Mouse (Mus musculus) hindbrain, embryonic 15.5 days (tissue): ENCODE measurements around the gene Itih2. TPM values are rescaled to one million over a fixed set of nuclear protein-coding genes. Genes with fewer than 3 reads are reported as not detected.
A peak's percentile ranks its signal among the peaks of the same experiment; 100 is the strongest.

ENCODE experiments used
- ATAC-seq: fragments of 200-750 bp; cut with Nextera tagmentation; 2 replicates; pipeline ENCODE4 v1.8.0; 2017; ENCODE audit warnings: low read depth, moderate number of reproducible peaks, moderate TSS enrichment; ENCODE audit not compliant: low FRiP score
- H3K27ac ChIP-seq: fragments of 300-500 bp; sonication (generic); replicated peaks from 2 replicates; pipeline ENCODE4 v1.5.1; 2015; ENCODE audit warnings: mild to moderate bottlenecking, inconsistent platforms
- H3K27me3 ChIP-seq: fragments of 300-500 bp; sonication (generic); 2 replicates; pipeline ENCODE4 v1.6.1; 2015; ENCODE audit warnings: control low read depth, inconsistent platforms
- H3K36me3 ChIP-seq: fragments of 300-500 bp; sonication (generic); 2 replicates; pipeline ENCODE4 v1.6.1; 2015; ENCODE audit warnings: control low read depth, inconsistent platforms
- H3K4me1 ChIP-seq: fragments of 300-500 bp; sonication (generic); replicated peaks from 2 replicates; pipeline ENCODE4 v1.6.1; 2015; ENCODE audit warnings: control low read depth, inconsistent platforms
- H3K4me2 ChIP-seq: fragments of 300-500 bp; sonication (generic); 2 replicates; pipeline ENCODE4 v1.6.1; 2015; ENCODE audit warnings: moderate library complexity, mild to moderate bottlenecking, inconsistent platforms
- H3K4me3 ChIP-seq: fragments of 300-500 bp; sonication (generic); 2 replicates; pipeline ENCODE4 v1.5.1; 2015; ENCODE audit warnings: mild to moderate bottlenecking, inconsistent platforms
- H3K9ac ChIP-seq: fragments of 300-500 bp; sonication (generic); 2 replicates; pipeline ENCODE4 v1.6.1; 2015; ENCODE audit warnings: inconsistent platforms
- H3K9me3 ChIP-seq: fragments of 300-500 bp; sonication (generic); 2 replicates; pipeline ENCODE4 v1.6.1; 2016; ENCODE audit warnings: control low read depth, inconsistent platforms
- WGBS: fragments of 180-500 bp; shearing (Covaris S2); methylation state at CpG from one replicate; pipeline ENCODE4 v1.1.7; 2015; 5-methylcytosine and 5-hydroxymethylcytosine counted together
- polyA plus RNA-seq: library from polyadenylated mRNA; unstranded; fragments of >200 nt; fragmentation: Nextera tagmentation; extraction: Ambion mirVana; gene quantifications from 2 replicates; pipeline ENCODE4 v1.2.1, GENCODE M21; 2015

Gene Itih2
- polyA plus RNA-seq, 1 experiment from 2014 or later = 3.4 TPM

DNA sequence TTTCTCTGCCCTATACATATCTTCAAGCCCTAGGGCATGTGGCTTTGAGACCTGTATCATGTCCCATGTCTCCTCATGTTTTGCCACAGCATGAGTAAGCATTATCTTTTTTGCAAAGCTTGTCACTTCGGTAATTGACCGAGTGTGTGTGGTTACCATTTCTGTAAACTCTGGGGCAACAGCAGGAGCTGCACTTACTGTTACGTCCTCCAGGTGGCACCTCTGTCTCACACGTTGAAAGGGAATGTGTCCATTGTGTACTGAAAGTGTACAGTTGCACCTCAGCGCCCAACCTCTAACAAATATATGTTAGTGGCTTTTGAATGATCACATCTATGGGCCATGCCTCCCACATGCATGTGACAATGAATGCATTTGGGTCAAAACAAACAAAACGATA, 30.0 kb downstream of the Itih2 start:
- no peaks in the 10 kb centered on the region for H3K9me3 ChIP-seq
- ATAC-seq = 0 out of 2 replicates have a peak, but pooled peaks have one; percentile 52

DNA sequence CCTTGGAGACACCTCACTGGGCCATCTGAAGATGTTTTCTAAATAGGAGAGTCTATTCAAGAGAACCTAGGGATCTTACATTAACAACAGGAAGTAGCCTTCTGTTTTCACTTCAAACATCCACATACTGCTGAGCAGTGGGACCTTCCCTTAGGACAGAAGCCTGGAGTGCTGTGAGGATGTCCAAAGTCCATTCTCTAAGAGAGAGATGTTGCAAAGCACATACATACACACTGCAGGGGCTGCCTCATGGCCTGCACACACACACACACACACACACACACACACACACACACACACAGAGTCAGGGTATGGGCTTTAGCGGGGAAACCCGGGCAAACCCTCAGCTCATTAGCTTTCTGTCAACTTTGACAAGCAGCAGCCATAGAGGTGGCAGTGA, 30.7 kb downstream of the Itih2 start:
- Histone ChIP-seq H3K4me1 (no peaks in the 10 kb centered on the region), H3K9me3 (no peaks in the 10 kb centered on the region), H3K27me3 (no peaks in the 10 kb centered on the region), H3K4me2 (no peak overlapping the region), H3K36me3 (no peaks in the 10 kb centered on the region), H3K9ac (no peak overlapping the region), H3K4me3 (no peak overlapping the region), H3K27ac (no peak overlapping the region)
- 78% methylated on average over 2 of the region's 2 CpGs for WGBS
- no peak; the same call in 1 of the 2 replicates for ATAC-seq

More for the DNA sequence above, 30.0 kb downstream of the Itih2 start:
- 39% methylated on average over 6 of the region's 6 CpGs for WGBS
- Histone ChIP-seq H3K9ac (no peak overlapping the region), H3K27me3 (no peaks in the 10 kb centered on the region), H3K4me1 (no peaks in the 10 kb centered on the region), H3K27ac (no peak overlapping the region), H3K4me2 (no peak overlapping the region), H3K4me3 (no peak overlapping the region), H3K36me3 (no peaks in the 10 kb centered on the region)

DNA sequence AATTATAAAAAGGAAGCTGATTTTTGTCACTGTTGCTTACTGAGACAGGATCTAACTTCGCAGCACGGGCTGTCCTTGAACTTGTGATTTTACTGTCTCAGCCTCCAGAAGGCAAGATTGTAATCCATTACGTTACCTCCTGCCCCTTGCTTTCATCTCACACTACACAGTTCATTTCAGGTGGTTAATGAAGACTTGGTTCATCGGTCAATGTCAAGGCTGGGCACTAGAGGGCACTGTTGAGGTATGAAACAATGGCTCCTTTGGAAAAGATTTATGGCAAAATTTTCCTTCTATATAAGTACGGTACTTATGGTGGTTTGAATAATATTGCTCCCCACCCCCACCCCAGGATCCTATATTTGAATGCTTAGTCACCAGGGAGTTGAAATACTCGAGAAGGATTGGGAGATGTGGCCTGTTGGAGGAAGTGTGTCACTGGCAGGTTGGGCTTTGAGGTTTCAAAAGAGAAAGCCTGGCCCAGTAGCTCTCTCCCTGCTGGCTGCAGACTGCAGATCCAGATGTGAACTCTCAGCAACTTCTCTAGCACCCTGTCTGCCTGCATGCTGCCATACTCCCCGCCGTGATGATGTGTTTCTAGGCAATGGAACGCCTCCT, 32.5 kb downstream of the Itih2 start:
- no peak for ATAC-seq
- H3K27ac ChIP-seq = no peak overlapping the region
- no peak overlapping the region for H3K4me2 ChIP-seq
- H3K36me3 ChIP-seq = no peaks in the 10 kb centered on the region
- 37% methylated on average over 9 of the region's 9 CpGs for WGBS
- no peaks in the 10 kb centered on the region for H3K27me3 ChIP-seq
- H3K9ac ChIP-seq = no peak overlapping the region
- no peaks in the 10 kb centered on the region for H3K4me1 ChIP-seq
- no peaks in the 10 kb centered on the region for H3K9me3 ChIP-seq
- H3K4me3 ChIP-seq = no peak overlapping the region

- ATAC-seq = 0 out of 2 replicates have a peak, but pooled peaks have one; percentile 24
Observed at GRCm38 (mm10) chr2:10094327-10095100, 36.7 kb downstream of the Itih2 start.

GRCm38 (mm10) chr2:10087256-10087850, 43.8 kb downstream of the Itih2 start:
- Histone ChIP-seq H3K4me2 (no peak overlapping the region), H3K9ac (no peak overlapping the region), H3K4me3 (no peak overlapping the region), H3K9me3 (no peaks in the 10 kb centered on the region), H3K4me1 (no peaks in the 10 kb centered on the region), H3K27me3 (no peaks in the 10 kb centered on the region), H3K36me3 (peaks cover 34% of the 10 kb centered on the region), H3K27ac (no peak overlapping the region)
- 79% methylated on average over 8 of the region's 8 CpGs for WGBS
- no peak for ATAC-seq

More at GRCm38 (mm10) chr2:10094327-10095100, 36.7 kb downstream of the Itih2 start:
- H3K4me1 ChIP-seq = no peaks in the 10 kb centered on the region
- H3K4me3 ChIP-seq = no peak overlapping the region
- H3K9me3 ChIP-seq = no peaks in the 10 kb centered on the region
- no peak overlapping the region for H3K27ac ChIP-seq
- H3K4me2 ChIP-seq = no peak overlapping the region
- no peaks in the 10 kb centered on the region for H3K27me3 ChIP-seq
- no peak overlapping the region for H3K9ac ChIP-seq
- H3K36me3 ChIP-seq = peaks cover 32% of the 10 kb centered on the region
- 89% methylated on average over 14 of the region's 14 CpGs for WGBS

GRCm38 (mm10) chr2:10082737-10083136, 48.5 kb downstream of the Itih2 start:
- Histone ChIP-seq H3K4me3 (no peak overlapping the region), H3K9ac (no peak overlapping the region), H3K4me1 (peaks cover 27% of the 10 kb centered on the region), H3K9me3 (no peaks in the 10 kb centered on the region), H3K36me3 (0 out of 2 replicates have a peak, but pooled peaks cover 6% of the 10 kb centered on the region), H3K4me2 (no peak overlapping the region), H3K27ac (no peak overlapping the region), H3K27me3 (no peaks in the 10 kb centered on the region)
- ATAC-seq = no peak
- whole genome bisulfite sequencing = 82% methylated on average over 1 of the region's 1 CpGs

- Histone ChIP-seq H3K36me3 (no peaks in the 10 kb centered on the region), H3K27me3 (no peaks in the 10 kb centered on the region), H3K27ac (no peak overlapping the region), H3K9ac (peak overlapping the region; percentile 98), H3K4me1 (peaks cover 37% of the 10 kb centered on the region), H3K4me3 (peak overlapping the region; percentile 95), H3K9me3 (no peaks in the 10 kb centered on the region), H3K4me2 (peak overlapping the region; percentile 76)
- 89% methylated on average over 5 of the region's 5 CpGs for WGBS
- ATAC-seq = no peak
Observed at GRCm38 (mm10) chr2:10081453-10082080, 49.6 kb downstream of the Itih2 start.

DNA sequence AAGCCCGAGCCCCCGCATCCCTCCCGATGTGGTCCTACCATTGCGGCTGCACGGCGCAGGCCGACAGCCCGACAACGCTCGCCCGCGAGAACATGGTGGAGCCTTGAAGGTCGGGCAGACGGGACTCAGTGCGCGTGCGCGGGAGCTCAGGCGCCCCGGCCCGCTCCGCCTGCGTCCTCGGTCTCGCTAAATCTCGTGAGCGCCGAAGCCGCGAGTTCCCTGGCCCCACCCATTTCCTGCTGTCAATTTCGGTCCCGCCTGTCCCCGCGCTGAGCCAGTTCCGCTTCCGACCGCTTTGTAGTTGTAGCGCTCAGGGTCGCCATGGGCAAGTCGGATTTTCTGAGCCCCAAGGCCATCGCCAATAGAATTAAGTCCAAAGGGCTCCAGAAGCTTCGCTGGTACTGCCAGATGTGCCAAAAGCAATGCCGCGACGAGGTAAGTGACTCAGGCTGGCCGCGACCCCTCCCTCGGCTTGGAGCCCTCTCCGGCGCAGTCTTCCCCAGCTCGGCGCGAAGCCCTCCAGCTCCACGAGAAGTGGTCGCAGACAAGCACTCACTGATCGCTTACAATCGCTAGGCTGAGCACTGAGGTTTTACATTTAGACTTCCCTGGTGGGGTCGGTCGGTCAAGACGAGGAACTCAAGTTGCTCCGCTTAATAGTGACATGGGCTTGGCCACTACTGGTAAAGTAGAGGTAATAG, 50.7 kb downstream of the Itih2 start, which contains the start of the genes Atp5c1 and Kin:
TSS of gene Atp5c1 (minus strand) at position 201 of the 701 bp plus-strand sequence.
TSS of gene Kin (plus strand) at position 284 of the 701 bp plus-strand sequence.
- H3K27ac ChIP-seq = peak within 1 kb of the TSS; percentile 96
- no peaks in the 10 kb centered on the region for H3K36me3 ChIP-seq
- under 1% methylated on average over 61 of the region's 61 CpGs for WGBS
- H3K4me3 ChIP-seq = peak within 1 kb of the TSS; percentile 95
- no peaks in the 10 kb centered on the region for H3K9me3 ChIP-seq
- H3K27me3 ChIP-seq = no peaks in the 10 kb centered on the region
- H3K4me1 ChIP-seq = peaks cover 39% of the 10 kb centered on the region
- ATAC-seq = peak; percentile 98
- H3K9ac ChIP-seq = peak within 1 kb of the TSS; percentile 98
- H3K4me2 ChIP-seq = peak within 1 kb of the TSS; percentile 76

- Histone ChIP-seq H3K27ac (peak overlapping the region; percentile 96), H3K4me3 (peak overlapping the region; percentile 95), H3K9me3 (no peaks in the 10 kb centered on the region), H3K27me3 (no peaks in the 10 kb centered on the region), H3K9ac (peak overlapping the region; percentile 95), H3K4me2 (peak overlapping the region; percentile 61), H3K36me3 (no peaks in the 10 kb centered on the region), H3K4me1 (peaks cover 39% of the 10 kb centered on the region)
- peak; percentile 71 for ATAC-seq
- under 1% methylated on average over 28 of the region's 28 CpGs for WGBS
Observed at GRCm38 (mm10) chr2:10079745-10080309, 51.4 kb downstream of the Itih2 start.

- no peak for ATAC-seq
- Histone ChIP-seq H3K9ac (no peak overlapping the region), H3K4me1 (peaks cover 34% of the 10 kb centered on the region), H3K27ac (no peak overlapping the region), H3K4me3 (no peak overlapping the region), H3K36me3 (no peaks in the 10 kb centered on the region), H3K27me3 (no peaks in the 10 kb centered on the region), H3K4me2 (no peak overlapping the region), H3K9me3 (no peaks in the 10 kb centered on the region)
- 92% methylated on average over 8 of the region's 8 CpGs for WGBS
Observed at GRCm38 (mm10) chr2:10076675-10077074, 54.5 kb downstream of the Itih2 start.

- H3K4me2 ChIP-seq = no peak overlapping the region
- H3K27me3 ChIP-seq = no peaks in the 10 kb centered on the region
- 84% methylated on average over 7 of the region's 7 CpGs for WGBS
- H3K9me3 ChIP-seq = no peaks in the 10 kb centered on the region
- peaks cover 28% of the 10 kb centered on the region for H3K4me1 ChIP-seq
- no peak overlapping the region for H3K4me3 ChIP-seq
- no peaks in the 10 kb centered on the region for H3K36me3 ChIP-seq
- 0 out of 2 replicates have a peak, but pooled peaks have one; percentile 36 for ATAC-seq
- no peak overlapping the region for H3K9ac ChIP-seq
- H3K27ac ChIP-seq = no peak overlapping the region
Observed at GRCm38 (mm10) chr2:10074470-10074869, 56.7 kb downstream of the Itih2 start.
